Mouse (Mus musculus) forebrain, embryonic 11.5 days (tissue): ENCODE measurements around the gene Ms4a8a. TPM values are rescaled to one million over a fixed set of nuclear protein-coding genes. Genes with fewer than 3 reads are reported as not detected.
A peak's percentile ranks its signal among the peaks of the same experiment; 100 is the strongest.

Source experiments
- ATAC-seq: fragments of 200-750 bp; cut with Nextera tagmentation; replicated peaks from 2 replicates; pipeline ENCODE4 v1.8.0; 2017; ENCODE audit warnings: moderate TSS enrichment; ENCODE audit not compliant: low FRiP score
- DNase-seq: peaks from one replicate; pipeline ENCODE4 v3.0.0-alpha.2; 2017; ENCODE audit warnings: low spot score
- H3K27ac ChIP-seq: fragments of 300-500 bp; sonication (generic); 2 replicates; pipeline ENCODE4 v1.5.1; 2014; ENCODE audit warnings: low read depth, low read length
- H3K27me3 ChIP-seq: fragments of 300-500 bp; sonication (generic); 2 replicates; pipeline ENCODE4 v1.6.1; 2014; ENCODE audit warnings: mild to moderate bottlenecking, low read length, mixed read lengths; ENCODE audit not compliant: control insufficient read depth, insufficient read depth
- H3K36me3 ChIP-seq: fragments of 300-500 bp; sonication (generic); 2 replicates; pipeline ENCODE4 v1.6.1; 2014; ENCODE audit warnings: mild to moderate bottlenecking, low read length, moderate library complexity, mixed read lengths; ENCODE audit not compliant: control insufficient read depth, insufficient read depth
- H3K4me1 ChIP-seq: fragments of 300-500 bp; sonication (generic); replicated peaks from 2 replicates; pipeline ENCODE4 v1.6.1; 2014; ENCODE audit warnings: low read length, mixed read lengths; ENCODE audit not compliant: control insufficient read depth, insufficient read depth
- H3K4me2 ChIP-seq: fragments of 300-500 bp; sonication (generic); 2 replicates; pipeline ENCODE4 v1.6.1; 2014; ENCODE audit warnings: low read depth, mild to moderate bottlenecking, low read length, moderate library complexity, mixed read lengths; ENCODE audit not compliant: severe bottlenecking
- H3K4me3 ChIP-seq: fragments of 300-500 bp; sonication (generic); 2 replicates; pipeline ENCODE4 v1.5.1; 2014; ENCODE audit warnings: low read depth, low read length
- H3K9ac ChIP-seq: fragments of 300-500 bp; sonication (generic); 2 replicates; pipeline ENCODE4 v1.6.1; 2014; ENCODE audit warnings: low read length
- H3K9me3 ChIP-seq: fragments of 300-500 bp; sonication (generic); 2 replicates; pipeline ENCODE4 v1.6.1; 2016; ENCODE audit warnings: low read length, mixed read lengths; ENCODE audit not compliant: control insufficient read depth
- WGBS: fragments of 180-500 bp; shearing (Covaris S2); extraction: QIAGEN DNeasy Blood & Tissue Kit; methylation state at CpG from one replicate; pipeline ENCODE4 v1.1.7; 2014; 5-methylcytosine and 5-hydroxymethylcytosine counted together
- polyA plus RNA-seq: library from polyadenylated mRNA; unstranded; fragments of >200 nt; fragmentation: Nextera tagmentation; extraction: Ambion mirVana; gene quantifications from 2 replicates; pipeline ENCODE4 v1.2.1, GENCODE M21; 2014

Ms4a8a gene
- polyA plus RNA-seq, 1 experiment from 2014 or later: not detected

GRCm38 (mm10) chr19:11048009-11048408 is 32.9 kb downstream of the Ms4a8a start:
- no peaks in the 10 kb centered on the region for H3K9me3 ChIP-seq
- no peaks in the 10 kb centered on the region for H3K4me1 ChIP-seq
- H3K36me3 ChIP-seq: no peaks in the 10 kb centered on the region
- no peak for ATAC-seq
- no peak for DNase-seq
- H3K9ac ChIP-seq: no peak overlapping the region
- no peak overlapping the region for H3K4me3 ChIP-seq
- 84% methylated on average over 6 of the region's 6 CpGs for WGBS
- H3K27ac ChIP-seq: no peak overlapping the region
- H3K4me2 ChIP-seq: no peak overlapping the region
- no peaks in the 10 kb centered on the region for H3K27me3 ChIP-seq

GRCm38 (mm10) chr19:11044996-11045711 is 35.7 kb downstream of the Ms4a8a start:
- Histone ChIP-seq H3K36me3 (no peaks in the 10 kb centered on the region), H3K27ac (no peak overlapping the region), H3K27me3 (no peaks in the 10 kb centered on the region), H3K4me1 (no peaks in the 10 kb centered on the region), H3K4me2 (peak overlapping the region; percentile 54), H3K4me3 (peak overlapping the region; percentile 24), H3K9me3 (no peaks in the 10 kb centered on the region), H3K9ac (no peak overlapping the region; the same call in 1 of the 2 replicates)
- 6% methylated on average over 40 of the region's 40 CpGs for WGBS
- ATAC-seq: peak; percentile 99
- DNase-seq: peak; percentile 88

- ATAC-seq: peak; percentile 74
- H3K4me2 ChIP-seq: peak overlapping the region; percentile 54
- H3K9ac ChIP-seq: no peak overlapping the region; the same call in 1 of the 2 replicates
- 42% methylated on average over 5 of the region's 5 CpGs for WGBS
- no peaks in the 10 kb centered on the region for H3K36me3 ChIP-seq
- no peaks in the 10 kb centered on the region for H3K4me1 ChIP-seq
- no peaks in the 10 kb centered on the region for H3K27me3 ChIP-seq
- no peak for DNase-seq
- H3K27ac ChIP-seq: no peak overlapping the region
- no peaks in the 10 kb centered on the region for H3K9me3 ChIP-seq
- H3K4me3 ChIP-seq: peak overlapping the region; percentile 24; the same call in 1 of the 2 replicates
Observed at GRCm38 (mm10) chr19:11044671-11044995, 36.3 kb downstream of the Ms4a8a start.

- DNase-seq (no peak), ATAC-seq (no peak)
- H3K4me2 ChIP-seq: no peak overlapping the region
- H3K9me3 ChIP-seq: no peaks in the 10 kb centered on the region
- H3K9ac ChIP-seq: no peak overlapping the region
- H3K36me3 ChIP-seq: no peaks in the 10 kb centered on the region
- H3K4me3 ChIP-seq: no peak overlapping the region
- no peak overlapping the region for H3K27ac ChIP-seq
- no peaks in the 10 kb centered on the region for H3K4me1 ChIP-seq
- no peaks in the 10 kb centered on the region for H3K27me3 ChIP-seq
Observed at GRCm38 (mm10) chr19:11037570-11037969, 43.3 kb downstream of the Ms4a8a start.

- Histone ChIP-seq H3K27me3 (no peaks in the 10 kb centered on the region), H3K9me3 (no peaks in the 10 kb centered on the region), H3K9ac (no peak overlapping the region), H3K4me1 (no peaks in the 10 kb centered on the region), H3K27ac (no peak overlapping the region), H3K4me2 (no peak overlapping the region), H3K4me3 (no peak overlapping the region), H3K36me3 (no peaks in the 10 kb centered on the region)
- DNase-seq: no peak
- no peak for ATAC-seq
Observed at GRCm38 (mm10) chr19:11022382-11022781, 58.5 kb downstream of the Ms4a8a start.

- no peak within 1 kb of the TSS for H3K27ac ChIP-seq
- no peaks in the 10 kb centered on the region for H3K9me3 ChIP-seq
- H3K36me3 ChIP-seq: no peaks in the 10 kb centered on the region
- ATAC-seq: no peak
- H3K4me2 ChIP-seq: no peak within 1 kb of the TSS
- no peaks in the 10 kb centered on the region for H3K4me1 ChIP-seq
- DNase-seq: no peak
- no peak within 1 kb of the TSS for H3K9ac ChIP-seq
- WGBS: 88% methylated on average over 3 of the region's 3 CpGs
- no peaks in the 10 kb centered on the region for H3K27me3 ChIP-seq
- no peak within 1 kb of the TSS for H3K4me3 ChIP-seq
Observed at GRCm38 (mm10) chr19:11017891-11018290, 63.0 kb downstream of the Ms4a8a start, which contains the start of gene Ms4a18. TSS of gene Ms4a18 (minus strand) at chr19:11018031.

Other genes with a start within 250 kb of the Ms4a8a start
- gene Slc15a3, start 241.4 kb downstream of the Ms4a8a start, polyA plus RNA-seq: 0.19 and 0.20 TPM in 2 replicates
- 87.1 and 95.1 TPM in 2 replicates for gene Tmem132a, start 211.2 kb downstream of the Ms4a8a start, polyA plus RNA-seq
- gene Tmem109, start 199.1 kb downstream of the Ms4a8a start, polyA plus RNA-seq: 44.3 and 45.9 TPM in 2 replicates
- gene Prpf19, start 185.9 kb downstream of the Ms4a8a start, polyA plus RNA-seq: 50.9 and 55.5 TPM in 2 replicates
- not detected in 2 replicates for gene Zp1, start 160.5 kb downstream of the Ms4a8a start, polyA plus RNA-seq
- gene Ptgdr2, start 143.9 kb downstream of the Ms4a8a start, polyA plus RNA-seq: 0.09 TPM in 1 of 2 replicates, not detected in the other
- gene Ccdc86, start 131.8 kb downstream of the Ms4a8a start, polyA plus RNA-seq: 28.1 and 31.2 TPM in 2 replicates
- not detected in 2 replicates for gene Ms4a10, start 106.4 kb downstream of the Ms4a8a start, polyA plus RNA-seq
- not detected in 2 replicates for gene Ms4a15, start 87.9 kb downstream of the Ms4a8a start, polyA plus RNA-seq
- not detected in 2 replicates for gene Ms4a18, start 63.1 kb downstream of the Ms4a8a start, polyA plus RNA-seq
- not detected in 2 replicates for gene 1700017D01Rik, start 49.8 kb upstream of the Ms4a8a start, polyA plus RNA-seq
- not detected in 2 replicates for gene 1700025F22Rik, start 84.2 kb upstream of the Ms4a8a start, polyA plus RNA-seq
- not detected in 2 replicates for gene Ms4a13, start 115.6 kb upstream of the Ms4a8a start, polyA plus RNA-seq
- not detected in 2 replicates for gene Ms4a12, start 151.3 kb upstream of the Ms4a8a start, polyA plus RNA-seq
- gene Ms4a1, start 185.1 kb upstream of the Ms4a8a start, polyA plus RNA-seq: not detected in 2 replicates
- gene Ms4a5, start 202.8 kb upstream of the Ms4a8a start, polyA plus RNA-seq: not detected in 2 replicates
- gene Ms4a14, start 233.4 kb upstream of the Ms4a8a start, polyA plus RNA-seq: not detected in 2 replicates